Mouse (Mus musculus) left cerebral cortex, adult 2 months (tissue): ENCODE measurements around the gene Rsf1. TPM values are rescaled to one million over a fixed set of nuclear protein-coding genes. Genes with fewer than 3 reads are reported as not detected.

ENCODE experiments used
- DNase-seq, 2 experiments: peaks; one replicate each; pipeline ENCODE4 v3.0.0; 2021 to 2022; ENCODE audit warnings: low spot score in 2 of 2, mixed read lengths in 1 of 2; ENCODE audit errors: extremely low spot score in 1 of 2
- H3K27ac ChIP-seq: fragments of 200-600 bp; 2 replicates; pipeline ENCODE4 v1.8.1; 2022
- H3K4me3 ChIP-seq: fragments of 200-600 bp; 2 replicates; pipeline ENCODE4 v1.8.1; 2022
- CTCF ChIP-seq: fragments of 200-600 bp; IDR thresholded peaks from 2 replicates; pipeline ENCODE4 v1.8.1; 2022; ENCODE audit warnings: antibody characterized with exemption, mild to moderate bottlenecking, moderate library complexity
- intact Hi-C: fragments of 180-260 bp; cut with DNase I; formaldehyde crosslinking; loops from one replicate; pipeline ENCODE4 v1.15.1; 2025
- total RNA-seq, 2 experiments: library from RNA; stranded (reverse); gene quantifications; 2 replicates each; pipeline ENCODE4 v1.2.3; 2021

Gene Rsf1
- total RNA-seq, 2 experiments from 2014 or later = 44.8 to 49.2 TPM

- no peak for TF ChIP-seq CTCF
- no peak overlapping the region for H3K4me3 ChIP-seq
- H3K27ac ChIP-seq = no peak overlapping the region
- intact Hi-C loops = no loop called here
- no peak for DNase-seq
These were observed 68.0 kb downstream of the Rsf1 start for GRCm38 (mm10) chr7:97647656-97648055.

- intact Hi-C loops = no loop called here
- DNase-seq = no peak
- Histone ChIP-seq H3K27ac (no peak overlapping the region), H3K4me3 (no peak overlapping the region)
- no peak for TF ChIP-seq CTCF
These were observed 71.0 kb downstream of the Rsf1 start for GRCm38 (mm10) chr7:97650729-97651128.

GRCm38 (mm10) chr7:97656144-97656543, 76.5 kb downstream of the Rsf1 start:
- H3K27ac ChIP-seq = no peak overlapping the region
- no peak overlapping the region for H3K4me3 ChIP-seq
- no peak; the same call in 1 of the 2 replicates for TF ChIP-seq CTCF
- no peak for DNase-seq
- intact Hi-C loops = no loop called here

GRCm38 (mm10) chr7:97661634-97662033, 81.9 kb downstream of the Rsf1 start:
- intact Hi-C loops = no loop called here
- TF ChIP-seq CTCF = no peak
- DNase-seq = no peak

DNA sequence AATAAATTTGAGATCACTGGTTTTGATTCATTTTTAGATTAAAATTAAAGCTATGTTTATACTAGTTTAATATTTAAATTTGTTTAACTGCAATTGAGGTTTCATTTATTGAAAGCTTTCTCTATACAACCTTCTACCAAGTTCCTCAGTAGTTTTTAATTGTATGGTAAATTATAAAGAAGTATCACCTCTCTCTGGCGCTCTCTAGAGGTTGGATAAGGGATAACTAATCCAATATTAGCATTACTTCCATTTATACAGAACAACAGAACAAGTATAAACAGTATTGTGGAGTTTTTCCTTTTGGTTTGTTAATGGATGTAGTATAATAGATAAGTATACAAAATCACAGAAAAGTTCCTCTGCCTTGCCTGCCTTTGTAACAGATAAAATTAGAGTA, 99.5 kb downstream of the Rsf1 start:
- intact Hi-C loops = loop anchor here (5.0 kb wide), 2 partner anchors 97 to 252 kb away; no protein-coding TSS in a partner anchor
- no peak overlapping the region for H3K27ac ChIP-seq
- DNase-seq = no peak
- no peak overlapping the region for H3K4me3 ChIP-seq
- peak; percentile 70 for TF ChIP-seq CTCF

More at GRCm38 (mm10) chr7:97661634-97662033, 81.9 kb downstream of the Rsf1 start:
- no peak overlapping the region for H3K27ac ChIP-seq
- no peak overlapping the region for H3K4me3 ChIP-seq

- intact Hi-C loops = no loop called here
- TF ChIP-seq CTCF = no peak
- no peak for DNase-seq
- Histone ChIP-seq H3K4me3 (no peak overlapping the region), H3K27ac (no peak overlapping the region)
These were observed 108.1 kb downstream of the Rsf1 start for GRCm38 (mm10) chr7:97687831-97688230.

DNA sequence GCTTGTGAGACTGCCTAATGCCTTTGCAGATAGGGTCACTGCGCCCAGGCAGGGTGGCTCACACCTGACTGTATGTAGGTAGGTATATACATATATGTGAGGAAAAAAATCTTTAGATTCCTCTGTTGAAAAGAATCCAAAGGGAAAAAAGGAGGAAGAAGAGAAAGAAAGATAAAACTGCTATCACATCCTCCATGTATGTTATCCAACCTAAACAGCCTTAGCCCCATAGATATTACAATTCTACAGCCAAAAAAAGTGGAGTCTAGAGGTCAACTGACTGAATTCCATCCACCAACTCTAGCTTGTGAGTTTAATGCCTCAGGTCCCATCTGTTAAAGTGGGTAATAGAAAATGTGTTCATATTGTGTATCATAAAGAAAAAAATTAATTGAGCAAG, 115.8 kb downstream of the Rsf1 start:
- no peak for DNase-seq
- H3K27ac ChIP-seq = no peak overlapping the region; the same call in 1 of the 2 replicates
- TF ChIP-seq CTCF = no peak
- no peak overlapping the region for H3K4me3 ChIP-seq
- intact Hi-C loops = loop anchor here (5.0 kb wide), 1 partner anchor 213 kb away; the partner anchor contains the start of gene Ints4

GRCm38 (mm10) chr7:97696133-97696505, 116.4 kb downstream of the Rsf1 start:
- Histone ChIP-seq H3K4me3 (peak overlapping the region; percentile 100), H3K27ac (peak overlapping the region; percentile 85)
- no peak for DNase-seq
- intact Hi-C loops = loop anchor here (1.0 to 5.0 kb wide), 2 partner anchors 117 to 214 kb away; partner anchors contain the start of genes Aamdc, Ints4 and Rsf1
- TF ChIP-seq CTCF = no peak

DNA sequence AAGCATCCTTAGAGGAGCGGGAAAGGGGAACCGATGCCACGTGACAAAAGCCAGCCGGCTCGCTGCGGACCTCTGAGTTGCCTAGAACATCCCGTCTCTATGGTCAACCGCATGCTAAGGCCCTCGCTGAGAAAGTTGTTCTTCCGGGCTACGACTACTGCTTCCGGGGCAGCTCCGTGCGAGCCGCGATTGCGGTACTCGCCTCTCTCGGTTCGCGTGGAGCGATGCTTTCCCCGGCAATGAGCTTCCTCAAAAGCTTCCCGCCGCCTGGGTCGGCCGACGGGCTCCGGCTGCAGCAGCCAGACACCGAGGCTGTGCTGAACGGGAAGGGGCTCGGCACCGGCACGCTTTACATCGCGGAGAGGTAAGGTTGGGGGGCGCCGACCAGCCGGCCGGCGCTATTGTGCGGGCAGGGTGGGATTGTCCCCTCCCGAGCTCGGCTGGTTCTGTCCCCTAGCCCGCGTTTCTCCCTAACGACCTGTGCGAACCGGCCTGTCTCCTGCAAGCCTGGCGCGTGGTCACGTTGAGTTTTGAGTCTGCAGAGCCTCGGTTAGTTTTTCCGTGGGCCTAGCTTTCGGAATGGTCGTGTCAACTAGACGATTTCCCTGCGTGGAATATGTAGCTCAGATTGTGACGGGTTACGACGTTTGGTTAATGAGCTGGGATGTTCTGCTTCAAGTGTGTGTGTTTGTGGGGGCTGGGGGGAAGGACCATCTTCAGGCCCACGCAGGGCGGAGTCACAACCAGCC, 117.0 kb downstream of the Rsf1 start, which contains the start of gene Clns1a:
Clns1a (plus strand) TSS at position 129 of the 749 bp plus-strand sequence.
- intact Hi-C loops = loop anchor here (1.0 to 5.0 kb wide), 2 partner anchors 117 to 214 kb away; partner anchors contain the start of genes Aamdc, Ints4 and Rsf1
- peak within 1 kb of the TSS; percentile 85 for H3K27ac ChIP-seq
- no peak for TF ChIP-seq CTCF
- peak; percentile 92 to 94 for DNase-seq
- H3K4me3 ChIP-seq = peak within 1 kb of the TSS; percentile 100

- intact Hi-C loops = no loop called here
- H3K27ac ChIP-seq = no peak overlapping the region
- no peak for DNase-seq
- no peak overlapping the region for H3K4me3 ChIP-seq
- no peak for TF ChIP-seq CTCF
These were observed 120.5 kb downstream of the Rsf1 start for GRCm38 (mm10) chr7:97700173-97700572.

DNA sequence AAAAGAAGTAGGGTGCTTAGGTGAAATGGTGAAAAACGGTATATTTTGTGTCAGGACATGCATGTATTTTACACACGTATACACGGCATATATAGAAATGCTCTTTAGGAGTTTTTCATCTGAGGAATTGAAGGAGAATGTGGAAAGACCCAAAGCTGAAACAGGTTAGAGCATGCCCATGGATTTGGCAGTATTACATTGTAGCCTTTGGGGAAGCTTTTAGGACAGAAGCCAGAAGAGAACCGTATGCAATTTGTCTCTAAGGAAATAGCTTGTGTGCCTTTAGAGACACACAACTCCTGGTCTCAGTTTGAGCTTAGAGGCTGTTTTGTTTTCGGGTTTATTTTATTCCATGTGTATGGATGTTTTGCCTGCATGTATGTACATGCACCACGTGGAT, 121.4 kb downstream of the Rsf1 start:
- no peak overlapping the region for H3K4me3 ChIP-seq
- intact Hi-C loops = no loop called here
- TF ChIP-seq CTCF = no peak
- no peak for DNase-seq
- no peak overlapping the region for H3K27ac ChIP-seq

- DNase-seq = no peak
- TF ChIP-seq CTCF = no peak
- H3K4me3 ChIP-seq = no peak overlapping the region
- H3K27ac ChIP-seq = no peak overlapping the region
- intact Hi-C loops = no loop called here
These were observed 127.4 kb downstream of the Rsf1 start for GRCm38 (mm10) chr7:97707123-97707522.

GRCm38 (mm10) chr7:97707809-97708208, 128.1 kb downstream of the Rsf1 start:
- H3K27ac ChIP-seq = no peak overlapping the region
- no peak for TF ChIP-seq CTCF
- no peak for DNase-seq
- H3K4me3 ChIP-seq = no peak overlapping the region
- intact Hi-C loops = no loop called here
